Mouse (Mus musculus): ENCODE measurements around the gene Atp6v0a2.

DNA sequence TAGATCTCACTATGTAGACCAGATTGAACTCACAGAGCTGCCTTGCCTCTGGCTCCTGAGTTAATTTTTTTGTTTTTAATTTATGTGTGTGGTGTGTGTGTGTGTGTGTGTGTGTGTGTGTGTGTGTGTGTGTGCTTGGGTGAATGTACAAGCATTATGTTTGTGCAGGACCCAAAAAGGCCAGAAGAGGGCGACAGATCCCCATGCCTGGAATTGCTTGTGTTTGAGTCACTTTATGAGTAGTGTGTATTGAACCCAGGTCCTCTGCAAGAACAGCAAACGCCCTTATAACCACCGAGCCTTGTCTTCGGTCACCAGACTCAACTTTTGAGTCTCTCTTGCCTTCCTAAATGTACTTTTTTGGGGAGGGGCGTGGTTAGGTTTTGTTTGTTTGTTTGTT lies 26.0 kb upstream of the Atp6v0a2 start:
- TF ChIP-seq CTCF (IDR thresholded peaks at IDR 0.05) (peak; percentile 67), EP300 (IDR thresholded peaks at IDR 0.05) (no peak)

Data from lung, postnatal 0 days (tissue).